Mouse (Mus musculus): ENCODE measurements around the gene Tnfrsf11a. TPM values are rescaled to one million over a fixed set of nuclear protein-coding genes. Genes with fewer than 3 reads are reported as not detected.

Tnfrsf11a gene
- polyA plus RNA-seq (2015; fragmentation: Nextera tagmentation; extraction: Ambion mirVana) = 0.11 and 0.46 TPM in 2 replicates

DNA sequence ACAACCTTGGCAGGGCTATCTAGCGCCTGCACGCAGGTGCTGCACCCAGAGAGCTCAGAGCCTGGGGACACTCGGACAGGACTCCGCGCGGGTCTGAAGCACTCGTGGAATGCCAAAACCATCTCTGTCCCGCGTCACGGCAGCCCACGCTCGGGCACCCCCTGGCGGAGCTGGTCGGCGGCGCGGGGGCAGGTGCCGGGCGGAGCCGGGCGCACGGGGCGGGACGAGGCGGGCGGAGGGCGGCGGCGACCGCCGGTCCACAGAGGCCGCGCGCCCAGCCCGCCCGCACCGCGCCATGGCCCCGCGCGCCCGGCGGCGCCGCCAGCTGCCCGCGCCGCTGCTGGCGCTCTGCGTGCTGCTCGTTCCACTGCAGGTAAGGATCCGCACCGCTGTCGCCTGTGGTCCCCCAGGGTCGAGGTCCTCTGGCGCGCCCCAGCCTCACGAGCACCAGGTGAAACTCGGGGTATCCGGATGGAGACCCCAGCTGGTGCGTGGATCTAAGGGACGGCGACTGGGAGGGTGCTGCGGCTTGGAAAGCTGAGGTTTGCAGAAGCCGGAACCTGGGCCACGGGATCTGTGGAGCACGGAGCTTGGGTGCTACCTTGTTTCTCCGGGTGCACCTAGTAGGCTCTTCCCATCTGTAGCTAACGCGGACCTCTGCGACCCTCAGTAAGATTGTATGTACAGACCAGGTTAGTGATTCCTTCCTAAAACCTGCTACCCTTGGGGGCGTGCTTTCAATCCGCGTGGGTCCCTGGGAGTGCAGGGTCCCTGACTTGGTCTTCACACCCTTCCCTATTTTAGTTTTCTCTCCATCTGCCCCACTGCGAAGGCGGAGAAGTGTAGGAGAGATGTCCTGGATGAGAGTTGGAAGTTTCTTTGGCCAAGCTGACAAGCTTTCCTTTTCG is at the start of gene Tnfrsf11a:
TSS of gene Tnfrsf11a (plus strand) at position 262 of the 908 bp plus-strand sequence.
- Histone ChIP-seq H3K27ac (no peak within 1 kb of the TSS), H3K9ac (peak within 1 kb of the TSS; percentile 67), H3K9me3 (replicated peaks) (no peaks in the 10 kb centered on the region), H3K27me3 (peaks cover 36% of the 10 kb centered on the region), H3K36me3 (ENCODE audit: poor library complexity, severe bottlenecking) (no peaks in the 10 kb centered on the region), H3K4me3 (peak within 1 kb of the TSS; percentile 54), H3K4me2 (peak within 1 kb of the TSS; percentile 96), H3K4me1 (peaks cover 10% of the 10 kb centered on the region)
- whole genome bisulfite sequencing = 4% methylated on average over 43 of the region's 77 CpGs
- ATAC-seq = peak; percentile 89

DNA sequence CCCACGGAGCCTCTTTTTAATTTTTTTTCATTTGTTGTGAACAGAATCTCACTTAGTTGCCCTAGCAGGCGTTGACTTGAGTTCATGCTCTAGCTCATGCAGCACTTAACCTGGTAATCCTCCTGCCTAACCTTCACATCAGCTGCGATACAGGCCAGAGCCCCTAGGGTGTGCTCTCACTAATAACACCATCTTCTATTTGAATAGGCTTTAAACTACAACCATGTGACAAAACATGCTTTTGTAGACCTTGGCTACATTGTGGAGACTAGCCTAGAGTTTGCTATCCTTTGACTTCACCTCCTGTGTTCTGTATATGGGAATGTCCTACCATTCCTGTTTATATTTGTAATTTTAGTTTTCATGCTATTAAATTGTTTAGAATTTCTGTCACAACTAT is 45.2 kb upstream of the Tnfrsf11a start:
- 78% methylated on average over 3 of the region's 3 CpGs for WGBS
- H3K4me2 ChIP-seq = no peak overlapping the region
- ATAC-seq = no peak
- H3K4me1 ChIP-seq = no peaks in the 10 kb centered on the region
- H3K9ac ChIP-seq = no peak overlapping the region
- H3K27ac ChIP-seq = no peak overlapping the region
- H3K27me3 ChIP-seq = no peaks in the 10 kb centered on the region
- H3K36me3 ChIP-seq (ENCODE audit: poor library complexity, severe bottlenecking) = peaks cover 18% of the 10 kb centered on the region; the same call in 1 of the 2 replicates
- H3K4me3 ChIP-seq = no peak overlapping the region
- no peaks in the 10 kb centered on the region for H3K9me3 ChIP-seq (replicated peaks)

- Histone ChIP-seq H3K4me1 (no peaks in the 10 kb centered on the region), H3K27ac (no peak overlapping the region), H3K9ac (no peak overlapping the region), H3K36me3 (ENCODE audit: poor library complexity, severe bottlenecking) (peaks cover 34% of the 10 kb centered on the region), H3K4me3 (no peak overlapping the region), H3K4me2 (no peak overlapping the region), H3K9me3 (replicated peaks) (no peaks in the 10 kb centered on the region), H3K27me3 (no peaks in the 10 kb centered on the region)
- WGBS = 92% methylated on average over 6 of the region's 6 CpGs
- ATAC-seq = no peak
Measured at GRCm38 (mm10) chr1:105738334-105738733, 42.2 kb upstream of the Tnfrsf11a start.

- no peak overlapping the region for H3K9ac ChIP-seq
- H3K4me1 ChIP-seq = no peaks in the 10 kb centered on the region
- no peak for ATAC-seq
- H3K4me3 ChIP-seq = no peak overlapping the region
- H3K9me3 ChIP-seq (replicated peaks) = no peaks in the 10 kb centered on the region
- H3K27ac ChIP-seq = no peak overlapping the region
- peaks cover 42% of the 10 kb centered on the region for H3K36me3 ChIP-seq (ENCODE audit: poor library complexity, severe bottlenecking)
- no peaks in the 10 kb centered on the region for H3K27me3 ChIP-seq
- H3K4me2 ChIP-seq = no peak overlapping the region
Measured at GRCm38 (mm10) chr1:105739493-105739892, 41.0 kb upstream of the Tnfrsf11a start.

DNA sequence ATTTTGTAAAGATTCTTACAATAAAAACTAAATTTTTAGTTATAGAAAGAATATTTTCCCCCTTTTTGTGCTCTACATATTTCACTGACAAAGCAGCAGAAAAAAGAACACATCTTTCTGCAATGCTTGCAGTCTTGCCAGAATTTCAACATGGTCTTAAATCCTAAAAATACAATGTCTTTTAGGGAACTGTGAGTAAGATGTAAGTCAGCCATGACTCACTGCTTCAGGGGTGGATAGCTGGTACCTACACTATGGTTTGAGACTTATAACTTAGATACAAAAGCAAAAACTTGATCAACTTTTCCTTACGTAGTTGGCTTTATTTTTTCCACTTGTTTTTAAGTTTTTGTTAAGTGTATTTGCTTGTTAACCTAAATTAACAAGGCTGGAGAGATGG is 38.0 kb upstream of the Tnfrsf11a start:
- Histone ChIP-seq H3K4me2 (no peak overlapping the region), H3K9me3 (replicated peaks) (no peaks in the 10 kb centered on the region), H3K4me1 (no peaks in the 10 kb centered on the region), H3K27me3 (no peaks in the 10 kb centered on the region), H3K4me3 (no peak overlapping the region), H3K36me3 (ENCODE audit: poor library complexity, severe bottlenecking) (peaks cover 58% of the 10 kb centered on the region), H3K27ac (no peak overlapping the region), H3K9ac (no peak overlapping the region)
- no peak for ATAC-seq
- 87% methylated on average over 1 of the region's 1 CpGs for WGBS

DNA sequence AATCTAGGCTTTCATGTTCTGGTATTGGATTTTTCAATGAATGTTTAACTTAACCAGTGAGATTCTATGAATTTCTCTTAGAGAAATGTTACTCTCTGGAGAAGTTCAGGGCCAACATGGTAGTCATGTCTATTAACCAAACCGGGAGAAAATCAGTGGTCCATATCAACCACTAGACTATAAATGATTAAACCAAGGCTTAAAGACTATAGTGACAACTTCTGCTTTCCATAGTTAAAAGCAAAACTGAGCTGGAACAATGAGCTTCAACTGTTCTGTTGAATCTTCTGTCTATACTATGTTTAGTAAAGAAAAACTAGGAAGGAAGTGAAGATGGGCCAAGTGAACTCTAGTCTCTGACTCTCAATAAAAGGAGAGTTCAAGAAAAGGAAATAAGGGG is 34.1 kb upstream of the Tnfrsf11a start:
- Histone ChIP-seq H3K9ac (no peak overlapping the region), H3K27ac (no peak overlapping the region), H3K4me3 (no peak overlapping the region), H3K27me3 (no peaks in the 10 kb centered on the region), H3K4me2 (no peak overlapping the region), H3K36me3 (ENCODE audit: poor library complexity, severe bottlenecking) (peaks cover 68% of the 10 kb centered on the region), H3K4me1 (no peaks in the 10 kb centered on the region), H3K9me3 (replicated peaks) (no peaks in the 10 kb centered on the region)
- WGBS = 96% methylated on average over 1 of the region's 1 CpGs
- no peak for ATAC-seq

DNA sequence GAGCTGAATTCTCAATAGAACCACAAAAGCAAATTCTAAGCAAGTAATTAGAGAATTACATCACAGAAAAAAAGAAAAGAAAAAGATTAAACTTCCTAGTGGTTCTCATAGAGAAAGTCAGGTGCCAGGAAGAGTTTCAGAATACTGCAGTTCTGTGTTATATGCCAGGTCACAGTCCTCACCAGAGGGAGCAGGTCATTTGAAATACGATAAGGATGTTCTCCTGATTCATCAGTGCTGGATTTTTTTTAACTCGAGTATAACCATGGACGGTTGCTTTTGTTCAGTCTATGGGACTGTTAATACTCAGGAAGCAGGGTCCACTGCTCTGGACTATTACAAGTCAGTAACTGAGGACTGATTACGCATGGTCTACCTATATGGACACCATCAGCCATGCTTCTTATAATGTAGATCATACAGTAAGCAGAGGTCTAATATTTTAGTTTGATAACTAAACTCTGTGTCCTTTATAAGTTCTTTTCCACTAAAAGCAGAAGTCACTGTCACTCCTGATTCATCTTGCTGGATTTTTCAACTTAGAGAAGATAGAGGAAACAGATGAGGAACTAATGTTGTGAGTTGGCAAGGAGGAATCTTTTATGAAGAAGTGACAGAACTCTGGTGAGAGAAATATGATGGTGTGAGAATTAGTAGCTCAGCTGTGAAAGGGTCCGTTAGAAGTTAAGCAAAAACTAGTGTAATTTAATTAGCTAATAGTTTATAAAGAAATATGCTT is 33.5 kb upstream of the Tnfrsf11a start:
- H3K9me3 ChIP-seq (replicated peaks) = no peaks in the 10 kb centered on the region
- no peaks in the 10 kb centered on the region for H3K4me1 ChIP-seq
- H3K27me3 ChIP-seq = no peaks in the 10 kb centered on the region
- no peak for ATAC-seq
- peaks cover 66% of the 10 kb centered on the region for H3K36me3 ChIP-seq (ENCODE audit: poor library complexity, severe bottlenecking)
- WGBS = 94% methylated on average over 5 of the region's 5 CpGs
- no peak overlapping the region for H3K9ac ChIP-seq
- H3K4me2 ChIP-seq = no peak overlapping the region
- no peak overlapping the region for H3K27ac ChIP-seq
- no peak overlapping the region for H3K4me3 ChIP-seq

DNA sequence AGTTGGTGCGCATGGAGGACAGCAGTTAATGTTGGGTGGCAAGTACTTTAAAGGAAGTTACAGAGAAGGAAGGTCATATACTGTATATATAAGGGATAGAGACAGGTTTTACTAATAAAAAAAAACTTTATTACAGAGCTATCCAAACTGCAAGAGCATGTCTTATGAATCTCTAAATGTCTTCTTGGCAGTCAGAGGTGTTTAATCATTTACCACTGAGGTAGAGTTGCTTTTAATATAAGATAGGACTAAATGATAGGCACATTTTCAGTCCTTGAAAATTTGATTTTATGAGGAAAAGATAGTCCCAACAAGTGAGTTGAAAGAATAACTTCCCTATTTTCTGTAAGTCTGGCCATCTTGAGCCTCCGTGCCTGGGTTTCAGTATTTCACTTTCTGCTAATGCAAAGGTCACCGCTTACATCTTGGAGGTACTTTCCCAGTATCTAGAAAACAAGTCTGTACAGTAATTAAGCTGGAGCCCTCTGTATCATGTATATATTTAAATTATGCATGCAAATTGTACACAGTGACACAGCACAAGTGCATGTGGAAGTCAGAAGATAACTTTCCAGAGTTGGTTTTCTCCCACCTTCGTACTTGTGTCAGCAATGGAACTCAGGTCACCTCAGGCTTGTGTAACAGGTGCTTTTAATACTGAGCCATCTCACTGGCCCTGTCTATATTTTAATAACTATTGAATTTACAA is 32.3 kb upstream of the Tnfrsf11a start:
- Histone ChIP-seq H3K4me1 (no peaks in the 10 kb centered on the region), H3K36me3 (ENCODE audit: poor library complexity, severe bottlenecking) (peaks cover 68% of the 10 kb centered on the region), H3K27ac (no peak overlapping the region), H3K4me3 (no peak overlapping the region), H3K27me3 (no peaks in the 10 kb centered on the region), H3K4me2 (no peak overlapping the region), H3K9ac (no peak overlapping the region), H3K9me3 (replicated peaks) (no peaks in the 10 kb centered on the region)
- 97% methylated on average over 4 of the region's 4 CpGs for WGBS
- ATAC-seq = no peak

DNA sequence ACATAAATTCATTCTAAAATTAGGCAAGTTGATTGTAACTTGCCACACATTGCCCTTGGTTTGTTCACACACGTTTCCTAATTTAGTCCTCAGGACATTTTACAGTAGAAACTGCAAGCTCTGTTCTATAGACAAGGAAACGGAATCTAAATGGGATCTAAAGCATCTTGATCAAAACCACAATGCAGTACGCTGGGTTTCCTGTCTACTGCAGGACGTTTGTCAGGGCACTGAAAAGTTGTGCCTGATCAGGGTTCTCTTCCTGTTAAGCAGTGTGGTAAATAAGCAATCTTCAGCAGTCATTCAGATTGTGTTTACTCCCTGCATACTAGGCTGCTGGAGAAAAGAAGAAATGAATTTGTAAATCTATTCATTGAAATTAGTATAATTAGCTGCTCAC is 28.3 kb upstream of the Tnfrsf11a start:
- Histone ChIP-seq H3K9ac (no peak overlapping the region), H3K9me3 (replicated peaks) (no peaks in the 10 kb centered on the region), H3K4me3 (no peak overlapping the region), H3K27me3 (no peaks in the 10 kb centered on the region), H3K4me1 (no peaks in the 10 kb centered on the region), H3K36me3 (ENCODE audit: poor library complexity, severe bottlenecking) (peaks cover 41% of the 10 kb centered on the region), H3K4me2 (no peak overlapping the region), H3K27ac (no peak overlapping the region)
- ATAC-seq = no peak
- 88% methylated on average over 4 of the region's 4 CpGs for WGBS

- H3K9ac ChIP-seq = no peak overlapping the region
- H3K27me3 ChIP-seq = no peaks in the 10 kb centered on the region
- no peak overlapping the region for H3K4me3 ChIP-seq
- ATAC-seq = no peak
- H3K9me3 ChIP-seq (replicated peaks) = no peaks in the 10 kb centered on the region
- H3K27ac ChIP-seq = no peak overlapping the region
- no peaks in the 10 kb centered on the region for H3K4me1 ChIP-seq
- H3K36me3 ChIP-seq (ENCODE audit: poor library complexity, severe bottlenecking) = peaks cover 36% of the 10 kb centered on the region
- 82% methylated on average over 1 of the region's 1 CpGs for WGBS
- H3K4me2 ChIP-seq = no peak overlapping the region
Measured at GRCm38 (mm10) chr1:105752944-105753343, 27.6 kb upstream of the Tnfrsf11a start.

DNA sequence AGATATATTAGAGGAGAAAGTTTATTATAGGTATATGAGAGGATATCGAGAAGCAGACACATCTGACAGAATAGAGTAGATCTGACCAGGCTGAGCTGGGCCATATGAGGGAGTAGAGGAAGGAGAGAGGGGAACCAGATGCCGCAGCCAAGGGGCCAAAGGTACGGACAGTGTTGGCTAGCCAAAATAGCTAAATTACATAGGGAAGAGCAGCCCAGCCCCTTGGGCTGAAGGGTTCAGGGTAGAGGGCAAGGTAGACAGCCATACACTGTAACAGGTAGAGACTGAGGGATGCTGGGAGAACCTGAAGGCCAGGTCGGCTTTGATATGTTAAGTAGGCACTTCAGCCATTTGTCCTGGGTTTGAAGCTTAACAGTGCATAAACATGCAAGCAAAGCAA is 21.7 kb upstream of the Tnfrsf11a start:
- Histone ChIP-seq H3K4me3 (no peak overlapping the region), H3K9me3 (replicated peaks) (peaks cover 12% of the 10 kb centered on the region), H3K27ac (no peak overlapping the region), H3K4me2 (no peak overlapping the region), H3K9ac (no peak overlapping the region), H3K36me3 (ENCODE audit: poor library complexity, severe bottlenecking) (no peaks in the 10 kb centered on the region), H3K4me1 (no peaks in the 10 kb centered on the region), H3K27me3 (no peaks in the 10 kb centered on the region)
- WGBS = 90% methylated on average over 4 of the region's 4 CpGs
- 0 out of 2 replicates have a peak, but pooled peaks have one; percentile 27 for ATAC-seq

Data from forebrain, embryonic 13.5 days (tissue).